Mouse (Mus musculus) left cerebral cortex, postnatal 10 days (tissue): ENCODE results near the gene Tktl1. TPM values are rescaled to one million over a fixed set of nuclear protein-coding genes. Genes with fewer than 3 reads are reported as not detected.
"Not testable (repeated sequence)": the region's sequence is repeated elsewhere in the genome, so short reads cannot be mapped to it uniquely, and the experiment has no call there.

Source experiments
- DNase-seq, 2 experiments: peaks; one replicate each; pipeline ENCODE4 v3.0.0; 2021 to 2022; ENCODE audit warnings: low spot score in 2 of 2, mixed read lengths in 1 of 2; ENCODE audit errors: extremely low spot score in 1 of 2
- intact Hi-C: fragments of 180-260 bp; cut with DNase I; formaldehyde crosslinking; loops from one replicate; pipeline ENCODE4 v1.15.1; 2025
- total RNA-seq, 2 experiments: library from RNA; stranded (reverse); gene quantifications; 2 replicates each; pipeline ENCODE4 v1.2.3; 2021

Gene Tktl1
- not detected for total RNA-seq

DNA sequence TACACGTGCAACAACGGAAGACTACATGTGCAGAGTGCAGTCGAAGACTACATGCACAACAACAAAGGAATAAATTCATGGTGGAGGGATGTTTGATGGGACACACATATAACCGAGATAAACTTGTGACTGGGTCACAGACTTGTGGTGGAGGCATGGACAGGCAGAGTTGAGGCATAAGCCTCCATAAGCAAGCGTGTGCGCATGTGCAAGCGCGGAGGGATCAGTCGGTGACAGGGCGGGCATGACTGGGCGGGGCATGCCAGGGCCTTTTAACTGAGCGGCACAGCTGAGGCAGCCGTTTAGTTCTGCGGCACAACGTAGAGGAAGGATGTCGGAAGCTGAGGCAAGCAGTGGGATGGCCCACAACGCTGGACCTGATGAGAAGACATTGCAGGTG lies at the start of gene Tktl1:
Gene Tktl1 (plus strand): TSS at position 301 of the 400 bp plus-strand sequence.
- no peak for DNase-seq
- intact Hi-C loops: no loop called here

DNA sequence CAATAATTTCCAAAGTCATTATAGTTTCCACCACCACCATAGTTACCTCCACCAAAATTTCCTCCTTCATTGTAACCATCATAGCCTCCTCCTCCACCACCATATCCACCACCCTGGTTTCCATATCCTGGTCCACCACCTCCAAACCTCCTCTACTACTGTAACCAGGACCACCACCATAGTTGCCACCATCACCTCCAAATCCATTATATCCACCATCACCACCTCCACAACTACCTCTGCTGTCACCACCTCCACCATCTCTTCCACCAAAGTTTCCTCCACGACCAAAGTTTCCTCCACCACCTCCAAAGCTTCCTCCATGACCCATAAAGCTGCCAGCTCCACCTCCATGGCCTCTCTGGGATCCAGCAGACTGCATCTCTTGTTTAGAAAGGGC lies 41.8 kb upstream of the Tktl1 start, which contains the start of gene Mecp2:
Gene Mecp2 (minus strand): TSS at position 101 of the 400 bp plus-strand sequence.
- intact Hi-C loops, DNase-seq: not testable (repeated sequence)

- intact Hi-C loops: no loop called here
- DNase-seq: no peak
Measured at GRCm38 (mm10) chrX:74167738-74168137, 9.3 kb upstream of the Tktl1 start, which contains the start of gene Tex28. Gene Tex28, minus strand, starts transcription at chrX:74167838.

- DNase-seq: no peak
- intact Hi-C loops: no loop called here
Measured at GRCm38 (mm10) chrX:74203556-74203955, 26.5 kb downstream of the Tktl1 start.

DNA sequence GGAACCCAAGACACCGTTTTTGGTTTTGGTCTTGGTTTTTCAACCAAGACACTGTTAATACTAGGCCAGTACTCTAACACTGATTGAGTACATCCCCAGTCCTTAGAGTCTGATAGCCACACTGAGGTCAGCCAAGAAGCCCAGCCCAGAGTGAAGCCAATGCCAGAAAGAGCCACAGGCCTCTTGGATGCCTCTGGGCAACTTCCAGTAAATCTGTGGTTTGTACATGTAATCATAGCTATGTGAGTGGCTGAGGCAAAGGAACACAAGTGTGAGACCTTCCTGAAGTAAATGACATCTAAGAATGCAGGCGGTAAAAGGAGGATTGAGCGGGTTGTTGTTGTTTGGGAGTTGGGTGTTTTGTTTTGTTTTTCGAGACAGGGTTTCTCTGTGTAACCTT lies 41.4 kb downstream of the Tktl1 start:
- intact Hi-C loops: no loop called here
- no peak for DNase-seq

GRCm38 (mm10) chrX:74219449-74219848 lies 42.4 kb downstream of the Tktl1 start:
- DNase-seq: no peak
- intact Hi-C loops: no loop called here

DNA sequence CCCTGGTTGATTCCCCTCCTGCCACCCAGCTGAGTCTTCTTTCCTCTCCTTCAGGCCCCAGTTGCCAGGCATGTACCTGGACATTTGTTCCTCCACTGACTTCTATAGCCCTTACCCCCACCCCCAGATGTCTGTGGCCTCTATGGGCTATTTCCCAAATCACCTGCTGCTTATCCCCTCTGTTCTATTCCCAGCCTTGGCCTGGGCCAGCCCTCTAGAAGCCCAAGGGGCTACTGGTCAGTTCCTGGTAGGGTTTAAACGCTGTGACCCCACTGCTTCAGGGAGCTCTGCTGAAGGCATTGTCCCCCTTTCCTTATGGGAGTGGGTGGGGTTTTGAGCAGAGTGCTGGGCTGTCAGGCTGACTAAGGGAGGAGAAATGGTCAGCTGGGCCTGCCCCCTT lies 43.0 kb downstream of the Tktl1 start:
- intact Hi-C loops, DNase-seq: not testable (repeated sequence)

DNA sequence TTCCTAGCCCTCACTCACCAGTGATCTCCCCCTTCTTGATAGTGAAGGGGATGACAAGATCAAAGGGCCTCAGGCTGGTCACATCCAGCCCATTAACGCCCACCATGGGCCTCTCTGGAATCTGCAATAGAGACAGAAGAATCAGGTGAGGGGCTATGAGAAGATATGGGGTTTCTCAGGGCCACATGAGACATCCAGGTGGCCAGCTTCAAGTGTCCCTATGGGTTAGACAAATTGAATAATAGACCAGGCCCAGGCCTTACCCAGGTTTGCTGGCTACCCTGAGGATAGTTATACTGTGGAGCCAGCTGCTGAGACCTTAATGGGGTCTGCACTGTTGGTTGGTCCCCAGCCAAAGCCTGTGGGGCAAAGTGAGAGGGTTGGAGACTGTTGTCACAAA lies 53.0 kb downstream of the Tktl1 start:
- intact Hi-C loops: no loop called here
- no peak for DNase-seq

- intact Hi-C loops: no loop called here
- no peak for DNase-seq
Measured at GRCm38 (mm10) chrX:74233196-74233595, 56.1 kb downstream of the Tktl1 start.

DNA sequence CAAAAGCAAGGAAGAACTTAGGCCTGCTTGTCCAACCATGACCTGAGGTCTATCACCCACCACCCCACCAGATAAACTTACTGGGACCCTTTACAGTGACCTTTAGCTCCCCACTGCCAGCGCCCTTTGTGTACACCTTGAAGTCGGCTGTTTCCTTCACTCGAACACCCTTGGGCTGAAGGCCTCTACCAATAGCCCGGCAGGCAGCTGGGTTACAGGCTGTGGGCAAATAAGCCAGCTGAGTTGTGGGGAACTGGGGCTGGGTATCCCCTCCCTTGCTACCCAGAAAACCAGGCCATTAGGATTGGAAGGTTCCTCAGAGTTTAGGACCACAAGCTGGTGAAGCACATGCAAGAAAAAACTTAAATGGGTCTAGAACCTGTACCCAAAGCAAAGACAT lies 63.3 kb downstream of the Tktl1 start:
- intact Hi-C loops: loop anchor here (10.0 kb wide), 1 partner anchor 276 kb away; the partner anchor contains the start of gene Hcfc1
- no peak for DNase-seq

DNA sequence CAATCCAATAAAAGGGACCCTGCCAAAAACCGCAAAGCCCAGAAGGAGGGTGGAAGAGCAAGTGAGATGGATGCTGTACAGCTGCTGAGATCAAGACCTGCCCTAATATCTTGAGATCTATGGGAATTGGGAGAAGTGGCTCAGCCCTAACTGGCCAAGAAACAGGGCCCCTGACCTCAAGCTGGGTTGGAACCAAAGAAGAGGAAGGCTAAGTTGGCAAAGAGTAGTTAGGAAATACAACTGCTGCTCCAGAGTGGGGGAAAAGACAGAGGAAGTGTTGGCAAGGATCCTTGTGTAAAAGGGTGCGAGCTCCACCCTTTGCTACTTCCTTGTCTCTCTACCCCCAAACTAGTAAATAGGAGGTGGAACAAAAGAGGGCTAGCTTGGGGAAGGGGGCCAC lies 66.3 kb downstream of the Tktl1 start:
- intact Hi-C loops: loop anchor here (10.0 kb wide), 1 partner anchor 279 kb away; the partner anchor contains the start of gene Hcfc1
- no peak for DNase-seq

GRCm38 (mm10) chrX:74243807-74244206 lies 66.7 kb downstream of the Tktl1 start:
- intact Hi-C loops: loop anchor here (10.0 kb wide), 1 partner anchor 279 kb away; the partner anchor contains the start of gene Hcfc1
- no peak for DNase-seq

GRCm38 (mm10) chrX:74244614-74245083 lies 67.6 kb downstream of the Tktl1 start:
- DNase-seq: peak; percentile 20 to 61
- intact Hi-C loops: loop anchor here (10.0 kb wide), 1 partner anchor 280 kb away; the partner anchor contains the start of gene Hcfc1

DNA sequence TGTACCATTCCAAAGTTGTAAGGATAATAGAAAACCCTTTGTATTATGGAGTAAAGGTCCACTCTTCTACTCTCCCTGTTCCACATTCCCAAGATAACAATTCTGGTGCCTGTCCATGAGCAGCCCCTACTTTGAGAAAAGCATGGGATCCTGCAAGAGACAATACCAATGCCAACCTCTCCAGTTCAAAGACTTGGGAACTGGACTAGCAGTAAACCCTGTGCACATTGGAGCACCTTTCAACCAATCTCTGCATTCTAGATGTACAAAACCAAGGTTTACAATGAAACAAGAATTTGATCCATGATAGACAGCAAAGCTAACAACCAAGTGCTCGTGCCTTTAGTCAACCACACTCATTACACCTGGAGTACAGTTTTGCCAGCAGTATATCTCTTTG lies 68.0 kb downstream of the Tktl1 start:
- intact Hi-C loops: loop anchor here (10.0 kb wide), 1 partner anchor 280 kb away; the partner anchor contains the start of gene Hcfc1
- no peak for DNase-seq

DNA sequence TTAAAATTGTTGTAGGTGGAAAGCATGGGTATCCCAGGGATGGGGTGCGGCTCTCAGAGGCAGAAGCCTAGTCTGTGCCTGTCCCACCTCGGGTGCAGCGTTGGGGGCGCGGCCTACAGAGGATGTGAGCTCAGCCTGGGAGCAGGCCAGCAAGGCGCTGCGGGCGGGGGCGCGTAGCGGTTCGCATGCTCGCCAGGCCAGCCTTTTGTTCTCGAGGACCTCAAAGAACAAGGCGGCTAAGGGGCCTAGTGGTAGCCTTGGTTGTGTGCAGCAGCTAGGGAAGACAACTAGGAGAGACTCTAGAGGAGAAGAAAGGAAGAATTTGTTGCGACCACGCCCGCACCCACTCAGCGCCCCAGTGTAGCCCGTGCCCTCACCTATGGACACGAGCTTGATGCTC lies 68.6 kb downstream of the Tktl1 start:
- intact Hi-C loops: loop anchor here (10.0 kb wide), 1 partner anchor 281 kb away; the partner anchor contains the start of gene Hcfc1
- DNase-seq: peak; percentile 71 to 92

DNA sequence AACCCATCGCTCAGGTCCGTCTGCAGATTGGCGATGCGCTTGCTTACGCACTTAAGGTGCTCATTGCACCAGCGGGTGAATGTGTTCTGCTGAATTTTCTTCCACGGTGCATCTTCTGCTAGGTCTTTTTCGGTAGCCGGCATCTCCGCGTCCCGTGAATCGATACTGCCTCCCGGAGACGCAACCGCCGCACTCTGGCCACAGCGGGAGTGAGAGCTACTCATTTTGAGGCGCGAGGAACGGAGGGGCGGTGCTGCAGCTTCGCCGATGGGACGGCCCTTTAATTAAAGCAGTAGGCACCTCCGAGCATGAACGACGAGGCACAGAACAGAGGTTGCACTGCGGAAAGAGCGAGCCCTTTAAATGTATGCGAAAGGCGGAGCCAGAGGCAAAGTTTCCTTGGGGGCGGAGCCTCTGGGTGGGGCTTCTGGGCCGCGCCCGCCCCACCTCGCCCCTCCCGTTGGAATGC lies 69.2 kb downstream of the Tktl1 start:
- DNase-seq: peak; percentile 84 to 90
- intact Hi-C loops: loop anchor here (10.0 kb wide), 1 partner anchor 281 kb away; the partner anchor contains the start of gene Hcfc1

DNA sequence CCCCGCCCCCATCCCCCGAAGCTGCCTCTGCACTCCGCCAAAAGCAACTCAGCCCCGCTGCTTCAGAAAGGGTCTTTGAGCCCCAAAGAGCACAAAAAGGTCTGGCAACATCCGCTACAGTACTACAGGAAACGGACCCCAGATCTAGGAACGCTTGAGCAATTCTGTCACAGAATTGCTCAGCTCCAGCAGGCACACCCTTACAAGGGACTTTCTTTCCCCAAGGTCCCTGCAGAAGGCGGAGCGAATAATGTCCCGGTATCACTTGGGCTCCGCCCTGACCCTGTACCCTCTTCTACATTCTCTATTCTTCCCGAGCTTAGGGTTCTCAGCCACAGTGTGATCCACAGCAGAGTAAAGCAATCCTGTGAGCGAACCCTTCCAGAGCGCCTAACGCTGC lies 69.6 kb downstream of the Tktl1 start:
- DNase-seq: no peak
- intact Hi-C loops: loop anchor here (10.0 kb wide), 1 partner anchor 282 kb away; the partner anchor contains the start of gene Hcfc1

- intact Hi-C loops: loop anchor here (2.0 to 10.0 kb wide), 2 partner anchors 164 to 284 kb away; partner anchors contain the start of gene Hcfc1
- peak in 1 of 2 experiments; percentile 58 for DNase-seq
Measured at GRCm38 (mm10) chrX:74248651-74249050, 71.6 kb downstream of the Tktl1 start.

DNA sequence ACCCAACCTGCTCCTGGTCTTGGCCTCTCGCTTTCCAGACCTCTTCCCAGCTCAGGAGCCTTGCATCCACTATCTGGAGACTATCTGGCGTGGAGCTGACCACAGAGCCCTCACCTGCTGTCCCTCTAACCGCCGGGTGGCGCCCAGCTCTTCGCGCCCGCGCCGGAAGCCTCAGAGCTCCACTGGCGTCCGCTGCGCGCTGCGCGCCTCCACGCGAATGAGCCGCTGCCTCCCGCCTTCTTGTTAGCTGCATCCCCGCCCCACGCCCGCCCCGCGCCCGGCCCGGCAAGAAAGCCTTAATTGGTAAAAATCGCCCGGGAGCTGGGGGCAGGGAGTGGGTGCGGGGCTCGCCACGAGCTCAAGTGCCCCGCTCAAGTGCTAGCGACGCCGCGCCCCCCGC lies 72.6 kb downstream of the Tktl1 start, which contains the start of gene Flna:
Gene Flna (minus strand): TSS at position 206 of the 400 bp plus-strand sequence.
- intact Hi-C loops: loop anchor here (2.0 to 10.0 kb wide), 2 partner anchors 163 to 285 kb away; partner anchors contain the start of gene Hcfc1

More for the DNA sequence above, 72.6 kb downstream of the Tktl1 start, which contains the start of gene Flna:
- DNase-seq: peak in 1 of 2 experiments; percentile 83
